In the genomic region with DNA sequence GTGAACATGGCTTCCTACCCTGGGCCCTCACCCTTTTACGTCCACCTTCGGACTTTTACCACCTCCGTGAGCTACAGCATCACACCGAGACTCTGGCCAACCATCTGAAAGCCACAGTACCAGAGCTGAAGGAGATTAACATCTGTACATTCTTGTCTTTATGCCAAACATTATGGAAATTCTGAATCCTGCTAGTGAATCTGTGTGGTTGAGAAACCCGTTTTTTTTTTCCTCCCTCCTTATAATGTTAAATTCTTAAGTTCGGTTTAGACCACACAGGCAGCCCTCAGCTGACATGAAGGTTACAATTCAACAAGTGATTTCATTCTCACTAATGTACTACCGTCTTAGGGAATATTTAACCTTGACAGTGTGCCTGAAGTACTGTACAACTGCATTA, we compare ENCODE assay signal across 25 mouse cellular contexts. TPM values are rescaled to one million over a fixed set of nuclear protein-coding genes. Genes with fewer than 3 reads are reported as not detected.
DNase-seq lines count a peak whose midpoint lies in the region; ATAC-seq and TF ChIP-seq lines count a peak whose summit lies in the region.
"Had no signal": no experiment of that assay in that cellular context is flagged by ENCODE, and none has a peak within 500 bp of the region (broad histone marks: within the 10 kb centered on the region; RNA-seq: fewer than 3 reads in every experiment).

No protein-coding gene starts in this region.

- peak; percentile 57; the same call in 1 of the 2 replicates for ATAC-seq in limb, embryonic 13.5 days (ENCODE audit: low FRiP score, low read depth)
- no peak for ATAC-seq in kidney, embryonic 15.5 days (replicated peaks; ENCODE audit: low FRiP score)
- ATAC-seq in limb, embryonic 14.5 days (ENCODE audit: low FRiP score, low read depth), result peak; percentile 57; the same call in 1 of the 2 replicates
- ATAC-seq: forebrain, embryonic 13.5 days; hindbrain, postnatal 0 days; intestine, embryonic 15.5 days; midbrain, embryonic 13.5 days had no signal

- no peak overlapping the region for H3K4me2 ChIP-seq in limb, embryonic 13.5 days (replicated peaks)
- no peak overlapping the region for H3K4me2 ChIP-seq in kidney, embryonic 15.5 days
- H3K4me2 ChIP-seq in limb, embryonic 14.5 days (replicated peaks; ENCODE audit: low read depth, low read length, severe bottlenecking), result no peak overlapping the region
- H3K4me2 ChIP-seq: embryonic facial prominence, embryonic 15.5 days; forebrain, embryonic 13.5 days; heart, embryonic 13.5 days; intestine, embryonic 15.5 days; liver, embryonic 15.5 days; lung, embryonic 15.5 days; midbrain, embryonic 13.5 days; neural tube, embryonic 13.5 days; stomach, embryonic 15.5 days had no signal

- no peak overlapping the region for H3K9ac ChIP-seq in limb, embryonic 13.5 days
- no peak overlapping the region for H3K9ac ChIP-seq in kidney, embryonic 15.5 days
- H3K9ac ChIP-seq in limb, embryonic 14.5 days (ENCODE audit: low read depth, low read length, severe bottlenecking), result no peak overlapping the region
- H3K9ac ChIP-seq: embryonic facial prominence, embryonic 15.5 days; forebrain, embryonic 13.5 days; heart, embryonic 13.5 days; intestine, embryonic 15.5 days; liver, embryonic 15.5 days; lung, embryonic 15.5 days; midbrain, embryonic 13.5 days; neural tube, embryonic 13.5 days; stomach, embryonic 15.5 days had no signal

- no peaks in the 10 kb centered on the region for H3K9me3 ChIP-seq in limb, embryonic 13.5 days
- no peaks in the 10 kb centered on the region for H3K9me3 ChIP-seq in limb, embryonic 10.5 days (replicated peaks)
- no peaks in the 10 kb centered on the region for H3K9me3 ChIP-seq in kidney, embryonic 15.5 days (replicated peaks)
- no peaks in the 10 kb centered on the region for H3K9me3 ChIP-seq in limb, embryonic 14.5 days (ENCODE audit: control insufficient read depth, low read length)
- H3K9me3 ChIP-seq: embryonic facial prominence, embryonic 15.5 days; forebrain, embryonic 13.5 days; heart, embryonic 13.5 days; intestine, embryonic 15.5 days; liver, embryonic 15.5 days; lung, embryonic 15.5 days; midbrain, embryonic 13.5 days; neural tube, embryonic 13.5 days; stomach, embryonic 15.5 days had no signal

- 64% methylated on average over 7 of the region's 7 CpGs for WGBS in limb, embryonic 13.5 days
- 90% methylated on average over 7 of the region's 7 CpGs for WGBS in limb, embryonic 10.5 days
- WGBS in kidney, embryonic 15.5 days, result 65% methylated on average over 7 of the region's 7 CpGs
- WGBS in limb, embryonic 14.5 days, result 48% methylated on average over 7 of the region's 7 CpGs

- H3K27ac ChIP-seq in limb, embryonic 13.5 days, result no peak overlapping the region
- no peak overlapping the region for H3K27ac ChIP-seq in limb, embryonic 10.5 days
- H3K27ac ChIP-seq in kidney, embryonic 15.5 days, result peak overlapping the region; percentile 54
- H3K27ac ChIP-seq in limb, embryonic 14.5 days (replicated peaks; ENCODE audit: low read depth, low read length), result no peak overlapping the region
- H3K27ac ChIP-seq: embryonic facial prominence, embryonic 15.5 days; forebrain, embryonic 13.5 days; heart, embryonic 13.5 days; hindbrain, postnatal 0 days; intestine, embryonic 15.5 days; liver, embryonic 15.5 days; lung, embryonic 15.5 days; macrophage; midbrain, embryonic 13.5 days; neural tube, embryonic 13.5 days; stomach, embryonic 15.5 days had no signal

- no peak overlapping the region for H3K4me3 ChIP-seq in limb, embryonic 13.5 days
- H3K4me3 ChIP-seq in limb, embryonic 10.5 days, result no peak overlapping the region
- H3K4me3 ChIP-seq in kidney, embryonic 15.5 days (replicated peaks), result no peak overlapping the region
- no peak overlapping the region for H3K4me3 ChIP-seq in limb, embryonic 14.5 days (replicated peaks; ENCODE audit: low read length)
- H3K4me3 ChIP-seq: embryonic facial prominence, embryonic 15.5 days; forebrain, embryonic 13.5 days; heart, embryonic 13.5 days; intestine, embryonic 15.5 days; liver, embryonic 15.5 days; lung, embryonic 15.5 days; midbrain, embryonic 13.5 days; neural tube, embryonic 13.5 days; stomach, embryonic 15.5 days had no signal

- DNase-seq in limb, embryonic 10.5 days (ENCODE audit: low spot score), result no peak
- peak; percentile 49 for DNase-seq in NIH3T3 (ENCODE audit: low read depth)
- peak; percentile 74 for DNase-seq in limb, embryonic 14.5 days (ENCODE audit: low spot score)
- no peak for DNase-seq in cerebellum, adult 8-10 months
- DNase-seq: adrenal gland, adult 8-10 months; cerebellum, adult 9-10 months; gastrocnemius, postnatal 10 days; heart, postnatal 14 days; layer of hippocampus, postnatal 36 days; left cerebral cortex, postnatal 4 days had no signal

- no peaks in the 10 kb centered on the region for H3K27me3 ChIP-seq in limb, embryonic 13.5 days
- no peaks in the 10 kb centered on the region for H3K27me3 ChIP-seq in limb, embryonic 10.5 days (ENCODE audit: low read depth, poor library complexity, severe bottlenecking)
- no peaks in the 10 kb centered on the region for H3K27me3 ChIP-seq in kidney, embryonic 15.5 days
- no peaks in the 10 kb centered on the region for H3K27me3 ChIP-seq in limb, embryonic 14.5 days (ENCODE audit: control insufficient read depth, insufficient read depth, low read length)
- H3K27me3 ChIP-seq: CH12.LX; embryonic facial prominence, embryonic 15.5 days; forebrain, embryonic 13.5 days; heart, embryonic 13.5 days; intestine, embryonic 15.5 days; liver, embryonic 15.5 days; lung, embryonic 15.5 days; midbrain, embryonic 13.5 days; neural tube, embryonic 13.5 days; stomach, embryonic 15.5 days had no signal

- no peak for TF ChIP-seq POLR2A in limb, embryonic 14.5 days (IDR thresholded peaks at IDR 0.05; ENCODE audit: borderline replicate concordance, extremely low read depth, insufficient read depth, insufficient read length)

- H3K4me1 ChIP-seq in limb, embryonic 13.5 days, result 0 out of 2 replicates have a peak, but pooled peaks cover 5% of the 10 kb centered on the region
- H3K4me1 ChIP-seq in limb, embryonic 10.5 days, result no peaks in the 10 kb centered on the region
- peaks cover 20% of the 10 kb centered on the region; the same call in 1 of the 2 replicates for H3K4me1 ChIP-seq in kidney, embryonic 15.5 days
- peaks cover 6% of the 10 kb centered on the region; the same call in 1 of the 2 replicates for H3K4me1 ChIP-seq in limb, embryonic 14.5 days (ENCODE audit: control insufficient read depth, insufficient read depth, low read length)
- H3K4me1 ChIP-seq: embryonic facial prominence, embryonic 15.5 days; forebrain, embryonic 13.5 days; intestine, embryonic 15.5 days; midbrain, embryonic 13.5 days; neural tube, embryonic 13.5 days; stomach, embryonic 15.5 days had no signal

- H3K36me3 ChIP-seq in limb, embryonic 13.5 days, result no peaks in the 10 kb centered on the region
- no peaks in the 10 kb centered on the region for H3K36me3 ChIP-seq in limb, embryonic 10.5 days
- no peaks in the 10 kb centered on the region for H3K36me3 ChIP-seq in kidney, embryonic 15.5 days
- no peaks in the 10 kb centered on the region for H3K36me3 ChIP-seq in limb, embryonic 14.5 days (ENCODE audit: control insufficient read depth, insufficient read depth, low read length)
- H3K36me3 ChIP-seq: embryonic facial prominence, embryonic 15.5 days; heart, embryonic 13.5 days; intestine, embryonic 15.5 days; liver, embryonic 15.5 days; lung, embryonic 15.5 days; midbrain, embryonic 13.5 days; neural tube, embryonic 13.5 days; stomach, embryonic 15.5 days had no signal

RNA-seq across cellular contexts. Expression of a gene that starts 27.4 kb away (rescaled TPM):
- 2.3 and 3.6 TPM in 2 replicates for polyA plus RNA-seq in limb, embryonic 13.5 days (2015; fragmentation: Nextera tagmentation; extraction: Ambion mirVana)
- 0.40 and 0.81 TPM in 2 replicates for polyA plus RNA-seq in limb, embryonic 10.5 days (2016; fragmentation: Nextera tagmentation; extraction: Ambion mirVana)
- polyA plus RNA-seq in kidney, embryonic 15.5 days (2015; fragmentation: Nextera tagmentation; extraction: Ambion mirVana), result 1.2 and 1.6 TPM in 2 replicates
- 3.6 and 4.0 TPM in 2 replicates for polyA plus RNA-seq in limb, embryonic 14.5 days (2012; rRNA removed)
- 3.5 and 4.6 TPM in 2 replicates for polyA plus RNA-seq in limb, embryonic 14.5 days (2014; fragmentation: Nextera tagmentation; extraction: Ambion mirVana)
- polyA plus RNA-seq: macrophage had no signal

RNA-seq across cellular contexts. Expression of a gene that starts 28.9 kb away (rescaled TPM):
- 0.86 and 1.3 TPM in 2 replicates for polyA plus RNA-seq in limb, embryonic 13.5 days (2015; fragmentation: Nextera tagmentation; extraction: Ambion mirVana)
- polyA plus RNA-seq in limb, embryonic 10.5 days (2016; fragmentation: Nextera tagmentation; extraction: Ambion mirVana), result not detected in 2 replicates
- polyA plus RNA-seq in kidney, embryonic 15.5 days (2015; fragmentation: Nextera tagmentation; extraction: Ambion mirVana), result 1.5 TPM in 2 replicates
- polyA plus RNA-seq in limb, embryonic 14.5 days (2012; rRNA removed), result 1.2 and 1.6 TPM in 2 replicates
- 1.2 and 1.6 TPM in 2 replicates for polyA plus RNA-seq in limb, embryonic 14.5 days (2014; fragmentation: Nextera tagmentation; extraction: Ambion mirVana)
- polyA plus RNA-seq: hindbrain, embryonic 11.5 days; midbrain, embryonic 13.5 days; neural tube, embryonic 13.5 days had no signal

RNA-seq across cellular contexts. Expression of a gene that starts 33.4 kb away (rescaled TPM):
- 11.6 and 12.2 TPM in 2 replicates for polyA plus RNA-seq in limb, embryonic 13.5 days (2015; fragmentation: Nextera tagmentation; extraction: Ambion mirVana)
- 1.0 and 1.5 TPM in 2 replicates for polyA plus RNA-seq in limb, embryonic 10.5 days (2016; fragmentation: Nextera tagmentation; extraction: Ambion mirVana)
- polyA plus RNA-seq in kidney, embryonic 15.5 days (2015; fragmentation: Nextera tagmentation; extraction: Ambion mirVana), result 3.5 and 4.3 TPM in 2 replicates
- 9.7 and 18.8 TPM in 2 replicates for polyA plus RNA-seq in limb, embryonic 14.5 days (2012; rRNA removed)
- polyA plus RNA-seq in limb, embryonic 14.5 days (2014; fragmentation: Nextera tagmentation; extraction: Ambion mirVana), result 17.6 and 22.6 TPM in 2 replicates

RNA-seq across cellular contexts. Expression of a gene that starts 38.1 kb away (rescaled TPM):
- 18.7 and 19.3 TPM in 2 replicates for polyA plus RNA-seq in limb, embryonic 13.5 days (2015; fragmentation: Nextera tagmentation; extraction: Ambion mirVana)
- polyA plus RNA-seq in limb, embryonic 10.5 days (2016; fragmentation: Nextera tagmentation; extraction: Ambion mirVana), result 4.6 and 6.3 TPM in 2 replicates
- polyA plus RNA-seq in kidney, embryonic 15.5 days (2015; fragmentation: Nextera tagmentation; extraction: Ambion mirVana), result 28.6 and 37.1 TPM in 2 replicates
- polyA plus RNA-seq in limb, embryonic 14.5 days (2012; rRNA removed), result 36.9 and 44.7 TPM in 2 replicates
- polyA plus RNA-seq in limb, embryonic 14.5 days (2014; fragmentation: Nextera tagmentation; extraction: Ambion mirVana), result 27.0 and 31.7 TPM in 2 replicates

Comparison
In these comparisons a context has a peak if more than half of its experiments do, and no peak if none do; other contexts are left out.
1. DNase-seq: peak in NIH3T3 (single experiment) and limb, embryonic 14.5 days (single experiment); none in limb, embryonic 10.5 days (single experiment) and cerebellum, adult 8-10 months (single experiment).